Mouse (Mus musculus) adrenal gland, postnatal 14 days (tissue): ENCODE data around the gene Pdlim3. TPM values are rescaled to one million over a fixed set of nuclear protein-coding genes. Genes with fewer than 3 reads are reported as not detected.
"Not testable (repeated sequence)": the region's sequence is repeated elsewhere in the genome, so short reads cannot be mapped to it uniquely, and the experiment has no call there.

Experiments
- DNase-seq: peaks from one replicate; pipeline ENCODE4 v3.0.0; 2021; ENCODE audit warnings: mixed read lengths
- long read RNA-seq, 2 experiments: library from polyadenylated mRNA; stranded (forward); transcript quantifications; one replicate each; pipeline ENCODE4 v2.0.0; 2021
- total RNA-seq: library from RNA; stranded (reverse); gene quantifications from 2 replicates; pipeline ENCODE4 v1.2.3, GENCODE M21; 2021

Gene Pdlim3
- 2.7 and 3.6 TPM in 2 replicates for total RNA-seq
- long read RNA-seq, experiment 1, partial matches to known transcripts: 0 of 3 reads
- long read RNA-seq, experiment 1, other reads (novel, unspliced or antisense): 1 of 3 reads
- long read RNA-seq, experiment 2: 0 reads

DNA sequence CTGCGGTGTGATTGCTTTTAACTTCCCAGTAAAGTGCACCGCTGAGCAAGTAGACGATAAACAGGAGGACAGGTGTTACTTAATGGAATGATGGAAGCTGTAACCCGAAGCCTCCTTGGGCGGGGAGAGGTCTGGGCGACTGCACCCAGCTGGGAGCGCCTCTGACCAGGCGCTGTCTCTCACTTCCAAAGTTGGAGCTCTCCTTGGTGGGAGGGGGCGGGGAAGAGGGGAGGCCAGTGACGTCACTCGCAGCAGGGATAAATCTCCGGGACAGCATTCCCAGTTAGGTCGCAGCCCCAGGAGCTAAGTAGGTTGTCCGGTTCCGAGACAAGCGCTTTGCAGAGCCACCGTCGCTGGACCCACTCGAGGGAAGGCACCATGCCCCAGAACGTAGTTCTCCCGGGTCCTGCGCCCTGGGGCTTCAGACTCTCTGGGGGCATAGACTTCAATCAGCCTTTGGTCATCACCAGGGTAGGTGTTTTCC lies at the start of gene Pdlim3:
Gene Pdlim3, plus strand, starts transcription at position 260 of the 484 bp plus-strand sequence.
- peak; percentile 55 for DNase-seq

DNA sequence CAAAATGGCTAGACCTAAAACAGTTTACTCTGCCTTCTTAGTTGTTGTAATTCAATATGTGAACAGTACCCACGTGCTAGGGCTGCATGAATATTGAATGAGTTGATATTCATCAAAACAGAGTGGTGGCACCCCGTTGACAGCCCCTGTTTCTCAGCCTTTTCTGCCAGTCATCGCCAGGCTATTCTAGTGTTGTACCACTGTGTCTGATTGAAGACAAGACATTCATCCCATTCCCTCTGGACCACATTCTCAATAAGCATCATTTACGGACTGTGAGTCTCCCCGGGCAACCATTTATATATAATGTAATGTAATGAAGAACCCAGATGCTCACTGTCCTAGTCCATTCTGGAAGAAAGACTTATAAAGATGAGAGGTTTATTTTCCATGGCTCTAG lies 42.0 kb upstream of the Pdlim3 start:
- DNase-seq: no peak

DNA sequence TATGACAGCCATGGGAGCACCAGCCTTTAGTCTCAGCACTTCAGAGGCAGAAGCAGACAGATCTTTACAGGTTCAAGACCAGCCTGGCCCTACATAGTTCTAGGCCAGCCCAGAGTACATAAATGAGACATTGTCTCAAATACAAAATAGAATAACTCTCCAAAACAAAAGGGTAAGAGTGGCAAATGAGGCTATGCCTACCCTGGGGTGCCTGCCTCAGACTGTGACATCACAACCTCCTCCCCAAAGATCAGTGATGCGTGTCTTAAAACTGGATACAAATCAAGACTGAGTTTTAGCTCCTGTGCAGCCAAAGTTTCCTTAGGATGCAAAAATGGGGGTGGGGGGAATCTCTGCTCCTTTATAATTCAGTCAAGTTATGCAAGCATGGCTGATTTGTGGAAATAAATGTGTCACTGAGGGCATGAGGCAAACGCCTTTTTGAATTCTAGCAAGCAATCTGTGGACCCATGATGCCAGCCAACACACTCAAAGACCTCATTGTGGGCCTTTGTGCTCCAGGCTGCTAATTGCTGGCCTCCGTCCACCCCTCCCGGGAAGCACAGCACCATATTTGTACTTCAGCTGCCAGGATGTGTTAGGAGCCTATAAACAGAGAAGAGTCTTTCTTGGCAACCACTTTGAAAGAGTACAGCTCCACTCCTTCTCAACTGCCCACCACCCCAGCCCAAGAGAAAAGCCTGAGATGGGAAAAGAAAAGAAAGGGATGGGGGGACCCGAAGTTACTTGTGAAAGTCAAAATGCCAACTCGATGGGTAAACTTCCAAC lies 41.0 kb upstream of the Pdlim3 start:
- no peak for DNase-seq

DNA sequence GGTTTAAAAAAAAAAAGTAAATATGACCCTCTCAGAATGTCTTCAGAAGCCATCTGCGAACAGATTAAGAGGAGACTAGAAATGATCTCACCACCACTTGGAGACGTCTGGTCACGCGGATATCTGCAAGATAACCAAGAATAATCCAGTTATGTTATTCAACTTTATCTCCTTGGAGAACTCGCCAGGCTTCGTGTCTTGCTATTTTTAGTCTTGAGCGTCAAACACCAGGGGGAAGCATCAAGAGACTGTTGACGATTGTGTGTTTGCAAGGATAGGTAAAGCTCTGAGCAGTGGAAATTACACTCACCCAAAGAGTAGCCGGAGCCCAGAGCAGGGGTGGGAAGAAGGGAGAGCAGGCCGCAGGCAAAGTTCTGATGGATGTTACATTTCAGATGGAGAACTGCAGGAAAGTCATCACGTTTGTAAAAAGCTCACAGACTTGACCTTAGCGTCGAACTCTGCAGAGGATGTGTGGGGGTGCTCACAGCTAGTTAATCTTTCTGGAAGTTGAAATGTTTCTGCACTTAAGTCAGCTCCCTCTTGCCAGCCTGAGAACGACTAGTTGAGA lies 40.3 kb upstream of the Pdlim3 start:
- DNase-seq: no peak

DNA sequence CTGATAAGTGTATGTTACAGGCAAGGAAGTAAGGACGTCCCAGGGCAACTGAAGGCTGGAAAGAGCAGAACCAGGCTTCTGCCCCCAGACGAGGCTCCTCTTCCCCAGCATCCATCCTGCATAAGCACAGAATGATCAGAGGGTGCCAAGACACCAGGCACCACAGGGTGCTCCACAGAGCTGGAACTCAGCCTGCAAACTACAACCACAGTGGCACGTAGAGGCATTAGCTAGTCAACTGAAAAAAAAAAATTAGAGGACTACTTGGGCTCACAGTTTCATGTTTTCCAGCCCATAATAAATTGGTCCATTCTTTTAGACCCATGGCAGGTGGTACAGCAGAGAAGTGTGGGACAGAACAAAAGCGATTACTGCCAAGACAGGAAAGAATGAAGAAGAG lies 39.4 kb upstream of the Pdlim3 start:
- DNase-seq: no peak

DNA sequence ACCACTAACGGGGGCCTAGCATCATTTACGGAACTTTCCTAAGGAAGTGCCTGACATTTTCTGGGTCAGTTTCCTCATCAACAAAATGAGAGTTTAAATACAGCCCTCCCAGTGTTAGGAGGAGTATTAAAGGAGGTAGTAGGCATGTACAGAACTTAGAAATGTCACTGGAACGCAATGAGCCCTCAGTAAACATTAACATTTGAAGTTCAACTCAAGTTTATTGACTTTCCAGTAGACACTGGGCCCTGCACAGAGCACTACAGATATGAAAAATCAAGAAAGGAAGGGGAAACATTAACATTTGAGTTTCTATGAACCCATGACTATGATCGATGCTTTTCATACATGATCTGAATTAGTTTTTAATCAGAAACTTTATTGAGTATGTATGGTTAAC lies 30.1 kb upstream of the Pdlim3 start:
- DNase-seq: no peak

DNA sequence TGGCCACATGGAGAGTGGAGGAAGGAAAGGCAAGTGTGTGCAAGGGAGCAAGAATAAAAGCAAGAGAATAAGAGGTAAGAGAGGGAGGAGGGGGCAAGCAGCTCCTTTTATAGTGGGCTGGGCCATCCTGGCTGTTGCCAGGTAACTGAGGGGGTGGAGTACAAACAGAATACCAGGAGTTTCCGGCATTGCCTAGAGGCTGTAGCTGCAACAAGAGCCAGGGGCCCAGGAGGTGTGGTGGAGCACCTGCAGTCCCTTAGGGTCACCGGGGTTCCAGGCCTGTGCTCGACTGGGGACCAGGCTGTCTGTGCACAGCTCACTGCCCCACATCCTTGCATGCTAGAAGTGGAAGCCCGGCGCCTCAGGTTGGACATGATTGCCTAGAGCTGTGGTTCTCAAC lies 27.5 kb upstream of the Pdlim3 start:
- no peak for DNase-seq

DNA sequence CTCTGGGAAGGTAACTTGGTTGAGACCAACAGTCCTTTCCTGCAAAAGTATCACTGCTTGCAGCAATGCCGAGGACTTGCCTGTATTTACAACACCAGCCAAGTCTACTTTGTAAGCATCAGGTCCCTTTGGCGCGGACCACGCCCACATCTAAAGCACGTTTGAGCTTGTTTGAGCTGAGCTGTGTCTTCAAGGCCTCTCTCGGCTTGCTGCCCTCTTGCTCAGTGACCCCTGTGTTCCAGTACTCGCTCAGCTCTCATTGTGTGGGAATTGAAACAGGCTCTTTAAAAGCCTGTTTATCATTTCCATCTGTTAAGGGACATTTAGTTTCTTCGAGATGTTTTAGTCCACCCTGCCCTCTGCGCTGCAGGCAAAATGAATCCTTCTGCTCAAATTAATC lies 26.9 kb upstream of the Pdlim3 start:
- DNase-seq: no peak

DNA sequence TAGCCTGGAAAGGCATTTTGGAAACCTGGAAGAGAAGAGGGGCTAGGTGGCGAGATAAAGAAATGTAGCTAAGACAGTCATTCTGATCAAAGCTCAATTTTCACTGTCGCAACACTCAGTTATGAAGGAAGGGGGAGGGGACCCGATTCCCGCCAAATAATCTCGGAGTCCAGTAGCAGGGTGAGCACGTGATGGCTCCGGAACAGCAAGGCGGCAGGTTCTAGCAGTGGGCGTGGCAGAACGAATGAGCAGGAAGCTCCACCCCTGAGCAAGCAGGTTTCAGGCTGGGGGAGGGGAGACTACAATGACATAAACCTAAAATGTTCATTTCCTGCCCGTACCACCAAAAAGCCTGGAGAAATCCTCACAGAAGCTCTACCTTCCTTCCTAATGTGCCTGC lies 13.7 kb upstream of the Pdlim3 start:
- DNase-seq: not testable (repeated sequence)

DNA sequence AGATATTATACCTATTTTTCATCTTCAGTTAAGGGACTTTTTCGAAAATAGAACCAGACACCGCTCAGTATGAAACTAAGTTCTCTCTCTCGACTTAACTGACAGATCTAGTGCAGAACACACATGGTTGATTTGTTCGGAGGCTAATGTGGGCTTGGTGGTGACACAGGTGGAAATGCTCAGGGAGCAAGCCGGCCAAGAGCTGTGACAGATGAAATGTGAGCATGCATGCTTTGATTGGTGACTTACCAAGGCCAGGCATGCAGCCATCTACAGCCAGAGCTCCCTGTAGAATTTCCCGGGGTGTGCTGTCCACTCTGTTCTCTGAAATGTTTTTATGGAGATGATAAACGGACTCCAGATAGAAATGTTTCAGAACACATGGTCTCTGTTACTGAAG lies 13.2 kb upstream of the Pdlim3 start:
- DNase-seq: peak; percentile 49

DNA sequence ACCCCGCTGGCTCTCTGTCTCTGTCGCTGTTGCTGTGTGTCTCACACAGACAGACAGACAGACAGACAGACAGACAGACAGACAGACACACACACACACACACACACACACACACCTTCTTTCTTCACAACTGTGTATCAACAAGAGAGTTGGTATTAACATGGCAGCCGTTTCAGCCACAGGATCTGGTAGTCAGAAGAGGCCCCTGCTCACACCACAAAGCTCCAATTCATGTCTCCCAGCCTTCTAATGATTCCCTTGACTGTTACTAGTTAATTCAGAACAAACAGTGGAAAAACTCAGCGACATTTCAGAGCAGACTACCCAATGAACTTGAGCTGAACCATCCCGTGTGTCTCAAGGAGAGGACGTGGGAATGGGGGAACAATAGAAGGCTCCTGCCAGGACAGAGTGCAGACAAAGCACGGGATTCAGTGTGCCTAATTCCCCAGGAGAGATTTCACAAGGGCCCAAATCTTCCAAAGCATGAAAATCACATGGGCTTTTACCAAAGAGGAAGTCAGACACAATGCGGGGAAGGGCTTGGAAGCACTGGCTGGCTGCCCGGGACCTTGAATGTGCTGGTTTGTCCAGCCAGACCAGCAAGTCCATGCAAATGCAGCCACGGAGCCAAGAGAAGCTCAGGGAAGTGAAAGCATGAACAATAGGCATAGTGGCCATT lies 10.2 kb upstream of the Pdlim3 start:
- DNase-seq: peak; percentile 91

DNA sequence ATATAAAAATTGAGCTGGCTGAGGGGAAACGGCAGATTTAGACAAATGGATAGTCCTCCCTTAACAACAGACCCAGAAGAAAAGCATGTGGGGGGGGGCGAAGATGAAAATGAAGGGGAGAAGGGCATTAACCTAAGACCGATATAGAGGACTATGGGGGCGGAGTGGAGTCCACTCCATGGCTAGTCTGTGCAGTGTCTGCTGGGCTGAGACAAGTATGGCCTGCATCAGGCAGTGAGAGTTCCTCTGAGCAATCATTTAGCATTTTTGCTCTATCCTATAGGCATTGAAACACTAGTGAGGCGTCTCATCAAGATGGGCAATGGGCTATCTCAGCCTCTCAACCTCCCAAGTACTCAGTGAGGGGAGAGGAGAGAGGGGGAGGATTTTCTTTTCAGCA lies 8.9 kb upstream of the Pdlim3 start:
- DNase-seq: no peak

DNA sequence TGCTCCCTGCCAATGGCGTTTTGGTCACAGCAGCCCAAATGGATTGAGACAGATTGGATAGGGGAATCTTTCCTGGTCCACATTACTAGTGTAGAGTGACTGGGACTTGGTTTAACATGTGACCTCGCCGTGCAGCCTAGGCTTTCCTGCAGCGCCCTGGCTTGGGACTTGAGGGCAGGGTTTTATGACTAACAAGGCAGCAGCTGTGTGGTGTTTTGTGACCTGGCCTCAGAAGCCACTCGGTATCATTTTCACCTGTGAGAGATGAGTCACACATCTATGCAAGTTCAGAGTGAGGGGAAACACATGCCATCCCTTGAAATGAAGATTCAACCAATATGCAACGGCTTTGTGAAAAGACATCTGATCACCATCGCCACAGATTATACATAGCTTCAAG lies 7.6 kb upstream of the Pdlim3 start:
- DNase-seq: no peak

DNA sequence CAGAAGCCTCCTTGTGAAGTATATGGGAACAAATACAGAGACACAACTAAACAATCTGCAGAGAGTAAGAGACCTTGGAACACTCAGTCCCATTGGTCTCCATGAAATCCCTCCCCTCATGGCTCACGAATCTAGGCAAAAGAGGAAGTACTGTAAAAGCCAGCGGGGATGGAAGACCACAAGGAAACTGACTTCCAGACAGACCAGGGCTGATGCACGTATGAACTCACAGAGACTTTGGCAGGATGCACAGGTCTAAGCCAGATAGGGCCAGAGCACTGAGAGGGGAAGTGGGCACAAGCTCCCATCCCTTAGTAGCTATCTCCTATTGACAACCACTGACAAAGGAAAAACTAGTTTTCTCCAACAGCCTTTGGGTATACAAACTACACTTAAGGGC lies 4.8 kb upstream of the Pdlim3 start:
- no peak for DNase-seq

DNA sequence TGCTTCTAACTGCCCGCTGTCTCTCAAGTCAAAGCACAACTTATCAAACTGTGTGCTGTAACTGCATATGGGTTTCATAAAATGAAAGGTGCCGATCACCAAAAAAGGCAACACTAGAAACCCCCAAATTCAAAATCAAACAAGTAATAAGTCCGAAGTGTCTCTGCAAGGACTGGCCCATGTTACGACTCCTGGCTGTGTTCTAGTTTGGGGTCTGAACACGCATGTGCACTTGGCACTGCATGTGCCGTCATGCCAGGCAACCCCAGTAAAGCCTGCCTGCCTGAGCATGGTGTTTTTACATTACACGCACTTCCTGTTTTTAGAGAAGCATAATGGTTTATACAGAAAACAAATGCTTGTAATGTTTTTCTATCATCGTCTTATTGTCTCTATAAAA lies 3.5 kb upstream of the Pdlim3 start:
- no peak for DNase-seq

DNA sequence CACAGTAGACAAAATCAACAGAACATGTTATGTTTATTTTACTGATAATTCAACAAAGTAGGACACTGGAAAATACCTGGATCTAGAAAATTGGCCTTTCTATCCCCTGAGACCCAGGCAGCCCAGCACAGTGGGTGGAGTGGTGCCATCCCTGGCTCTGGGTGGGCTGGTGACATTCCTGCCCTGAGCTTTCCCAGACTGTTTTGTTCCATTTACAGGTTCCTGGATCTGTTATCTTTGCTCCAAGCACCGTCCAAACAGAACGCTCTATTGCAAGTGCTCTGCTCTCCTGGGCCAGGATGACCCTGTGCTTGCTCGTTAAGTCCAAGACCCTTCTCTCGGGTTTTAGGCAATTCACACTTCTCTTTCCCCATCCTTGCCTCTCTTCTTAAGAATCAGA lies 1.5 kb upstream of the Pdlim3 start:
- no peak for DNase-seq

DNA sequence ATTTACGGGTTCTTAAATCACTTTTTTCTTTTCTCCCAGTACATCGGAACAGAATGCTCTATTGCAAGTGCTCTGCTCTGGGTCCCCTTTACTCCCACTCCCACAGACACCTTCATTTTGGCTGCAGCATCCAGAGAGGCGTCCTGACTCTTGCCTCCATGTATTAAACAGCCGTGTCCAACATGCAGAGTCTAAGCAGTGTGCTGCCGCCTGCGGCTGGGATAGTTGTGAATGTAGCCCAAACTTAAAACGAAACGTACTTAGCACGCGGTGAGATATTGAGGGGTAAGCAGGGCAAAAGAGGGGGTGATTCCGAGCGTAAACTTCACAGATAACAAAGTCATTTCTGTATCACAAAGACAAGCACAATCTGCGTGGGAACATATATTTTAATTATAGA lies 709 bp upstream of the Pdlim3 start:
- peak; percentile 13 for DNase-seq

DNA sequence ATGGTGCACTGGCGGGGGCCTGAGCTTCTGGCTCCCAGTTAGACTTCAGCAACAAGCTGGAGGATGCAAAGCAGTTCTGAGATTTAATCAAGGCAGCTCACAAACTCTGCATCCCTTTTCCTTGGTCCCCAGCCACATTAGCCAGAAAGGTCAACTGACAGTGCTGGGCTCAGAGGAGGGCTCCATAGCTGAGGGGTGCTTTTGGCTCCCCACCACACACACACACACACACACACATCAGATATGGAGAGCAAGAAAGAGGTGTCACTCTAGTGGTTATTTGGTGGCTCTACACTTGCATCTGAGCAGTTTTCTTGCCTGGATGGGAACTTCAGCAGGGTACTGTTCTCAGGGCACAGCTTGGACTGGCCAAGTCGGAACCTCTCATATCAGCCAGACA lies 514 bp downstream of the Pdlim3 start:
- DNase-seq: no peak

DNA sequence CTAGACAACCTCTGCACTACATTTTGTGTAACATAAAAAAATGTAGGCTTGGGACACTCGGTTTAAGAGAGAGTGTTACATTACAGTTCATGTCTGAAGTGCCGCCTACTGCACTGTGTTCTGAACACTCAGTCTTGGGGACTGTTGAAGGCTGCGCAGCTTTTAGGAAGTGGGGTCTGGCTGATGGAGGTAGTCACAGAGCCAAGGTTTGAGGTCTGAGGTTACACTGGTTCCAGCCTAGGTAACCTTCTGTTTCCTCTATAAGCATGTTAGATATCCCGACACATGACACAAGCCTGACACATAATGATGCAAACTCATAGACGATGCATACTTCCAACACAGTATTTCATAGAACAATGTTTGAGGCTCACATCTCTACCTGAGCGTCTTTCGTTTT lies 4.5 kb downstream of the Pdlim3 start:
- no peak for DNase-seq

DNA sequence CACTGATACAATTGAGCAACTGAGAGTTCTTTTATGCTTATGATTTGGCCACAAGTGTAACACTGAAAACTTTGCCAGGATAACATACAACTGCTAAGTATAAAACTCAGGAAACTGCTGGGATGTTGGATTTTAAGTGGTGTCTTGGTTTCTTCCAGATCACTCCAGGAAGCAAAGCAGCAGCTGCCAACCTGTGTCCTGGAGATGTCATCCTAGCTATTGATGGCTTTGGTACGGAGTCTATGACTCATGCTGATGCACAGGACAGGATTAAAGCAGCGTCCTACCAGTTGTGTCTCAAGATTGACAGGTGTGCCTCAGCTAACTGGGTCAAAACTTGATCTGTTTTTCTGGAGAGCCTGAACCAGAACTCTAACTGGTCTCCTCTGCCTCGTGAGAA lies 11.3 kb downstream of the Pdlim3 start:
- DNase-seq: no peak

DNA sequence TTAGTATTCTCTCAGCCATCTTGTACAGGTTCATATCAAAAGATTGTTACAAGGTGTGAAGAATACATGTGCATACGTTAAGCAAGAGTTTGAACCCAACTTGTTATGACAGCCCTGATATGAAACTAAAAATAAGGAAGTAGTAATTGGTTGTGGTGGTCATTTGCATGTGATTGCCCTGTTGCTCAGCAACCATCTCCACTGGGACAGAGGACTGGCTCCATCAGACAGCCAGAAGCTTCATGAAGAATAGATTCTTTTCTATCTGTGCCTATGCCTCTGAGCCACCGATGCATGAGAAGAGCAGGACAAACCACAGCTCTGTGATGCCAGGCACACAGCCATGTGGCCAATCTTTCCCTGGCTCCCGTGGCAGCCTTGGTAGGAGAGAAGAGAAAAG lies 14.5 kb downstream of the Pdlim3 start:
- DNase-seq: peak; percentile 17

DNA sequence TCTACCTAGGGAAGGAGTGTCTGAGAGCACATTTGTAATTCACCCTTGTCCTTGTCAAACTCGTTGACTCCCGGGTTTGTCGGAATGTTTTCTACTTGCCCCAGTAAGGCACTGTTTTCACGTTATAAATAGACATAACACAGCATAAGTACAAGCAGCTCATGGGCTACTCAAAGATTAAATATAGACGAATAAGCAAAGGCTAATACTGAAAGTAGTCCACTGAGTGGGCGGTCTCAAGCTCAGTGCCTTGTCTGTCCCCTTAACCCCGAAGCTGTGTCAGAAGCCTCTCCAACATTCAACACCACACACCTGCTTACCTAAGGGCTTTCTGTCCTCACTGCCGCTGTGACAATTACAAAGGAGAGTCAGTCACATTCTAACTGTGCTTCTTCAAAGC lies 16.4 kb downstream of the Pdlim3 start:
- no peak for DNase-seq

DNA sequence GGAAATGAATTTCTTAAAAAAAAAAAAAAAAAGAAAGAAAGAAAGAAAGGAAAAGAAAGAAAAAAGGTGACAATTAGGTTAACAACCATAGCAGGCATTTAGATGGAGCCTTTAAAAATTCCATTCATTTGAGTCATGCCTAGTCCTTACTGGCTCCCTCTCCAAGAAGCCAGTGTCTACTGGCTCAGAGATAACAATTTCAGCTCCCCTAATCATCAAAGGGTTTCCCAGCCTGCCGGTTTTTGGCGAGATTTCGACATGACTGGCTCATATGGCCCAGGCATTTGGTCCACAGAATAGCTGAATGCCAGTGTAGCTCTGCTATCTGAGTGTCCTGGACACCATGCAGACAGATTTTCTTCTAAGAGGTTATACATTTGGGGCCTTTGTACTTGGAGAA lies 18.4 kb downstream of the Pdlim3 start:
- DNase-seq: peak; percentile 16
